Mouse (Mus musculus) heart, embryonic 16.5 days (tissue): ENCODE results near the gene Lclat1. TPM values are rescaled to one million over a fixed set of nuclear protein-coding genes. Genes with fewer than 3 reads are reported as not detected.
A peak's percentile ranks its signal among the peaks of the same experiment; 100 is the strongest.

Experiments
- ATAC-seq: fragments of 200-750 bp; cut with Nextera tagmentation; replicated peaks from 2 replicates; pipeline ENCODE4 v1.8.0; 2017; ENCODE audit warnings: moderate number of reproducible peaks; ENCODE audit not compliant: insufficient read depth, low FRiP score; ENCODE audit errors: extremely low read depth
- H3K27ac ChIP-seq: fragments of 300-500 bp; sonication (generic); 2 replicates; pipeline ENCODE4 v1.5.1; 2014; ENCODE audit warnings: mild to moderate bottlenecking, low read length, control low read depth, moderate library complexity
- H3K27me3 ChIP-seq: fragments of 300-500 bp; sonication (generic); 2 replicates; pipeline ENCODE4 v1.6.1; 2014; ENCODE audit warnings: low read length, mixed read lengths; ENCODE audit not compliant: control insufficient read depth, insufficient read depth
- H3K36me3 ChIP-seq: fragments of 300-500 bp; sonication (generic); 2 replicates; pipeline ENCODE4 v1.6.1; 2014; ENCODE audit not compliant: control insufficient read depth, insufficient read depth
- H3K4me1 ChIP-seq: fragments of 300-500 bp; sonication (generic); 2 replicates; pipeline ENCODE4 v1.6.1; 2014; ENCODE audit warnings: low read length, mixed read lengths; ENCODE audit not compliant: control insufficient read depth, insufficient read depth
- H3K4me2 ChIP-seq: fragments of 300-500 bp; sonication (generic); 2 replicates; pipeline ENCODE4 v1.6.1; 2014; ENCODE audit warnings: low read depth, mild to moderate bottlenecking, control low read depth, low read length
- H3K4me3 ChIP-seq: fragments of 300-500 bp; sonication (generic); 2 replicates; pipeline ENCODE4 v1.5.1; 2014; ENCODE audit warnings: mild to moderate bottlenecking, control low read depth, low read length
- H3K9ac ChIP-seq: fragments of 300-500 bp; sonication (generic); 2 replicates; pipeline ENCODE4 v1.6.1; 2014; ENCODE audit warnings: low read length, control low read depth
- H3K9me3 ChIP-seq: fragments of 300-500 bp; sonication (generic); replicated peaks from 2 replicates; pipeline ENCODE4 v1.6.1; 2016; ENCODE audit warnings: low read length; ENCODE audit not compliant: control insufficient read depth
- WGBS: fragments of 180-500 bp; shearing (Covaris S2); extraction: QIAGEN DNeasy Blood & Tissue Kit; methylation state at CpG from one replicate; pipeline ENCODE4 v1.1.7; 2014; 5-methylcytosine and 5-hydroxymethylcytosine counted together
- polyA plus RNA-seq: library from polyadenylated mRNA; unstranded; fragments of >200 nt; fragmentation: Nextera tagmentation; extraction: Ambion mirVana; gene quantifications from 2 replicates; pipeline ENCODE4 v1.2.1, GENCODE M21; 2015

Gene Lclat1
- polyA plus RNA-seq, 1 experiment from 2014 or later = 49.2 TPM

DNA sequence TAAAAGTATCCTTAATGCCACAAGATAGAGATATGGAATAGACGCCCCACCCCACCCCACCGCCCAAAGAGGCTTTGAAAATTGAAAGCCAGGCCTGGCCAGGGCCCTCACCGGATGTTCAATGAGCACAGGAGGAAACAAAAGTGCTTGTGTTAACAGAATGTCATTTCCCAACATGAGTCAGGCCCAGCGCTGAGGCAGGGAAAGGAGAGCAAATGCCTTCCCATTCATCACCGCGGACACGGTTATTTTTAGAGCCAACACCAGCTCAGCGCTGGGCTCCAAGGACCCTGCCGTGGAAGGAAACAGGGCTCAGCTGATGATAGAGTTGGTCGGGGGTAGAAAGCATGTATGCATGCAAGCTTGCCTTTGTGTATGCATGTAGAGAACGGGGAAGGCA, 40.4 kb upstream of the Lclat1 start:
- Histone ChIP-seq H3K9me3 (no peaks in the 10 kb centered on the region), H3K4me2 (peak overlapping the region; percentile 31; the same call in 1 of the 2 replicates), H3K27me3 (no peaks in the 10 kb centered on the region), H3K4me3 (no peak overlapping the region), H3K27ac (peak overlapping the region; percentile 94), H3K4me1 (peaks cover 55% of the 10 kb centered on the region), H3K36me3 (no peaks in the 10 kb centered on the region), H3K9ac (peak overlapping the region; percentile 51)
- ATAC-seq = peak; percentile 54; the same call in 1 of the 2 replicates
- WGBS = 7% methylated on average over 11 of the region's 11 CpGs

- Histone ChIP-seq H3K27me3 (no peaks in the 10 kb centered on the region), H3K27ac (peak overlapping the region; percentile 94), H3K4me2 (no peak overlapping the region), H3K36me3 (no peaks in the 10 kb centered on the region), H3K9ac (peak overlapping the region; percentile 51), H3K4me1 (peaks cover 63% of the 10 kb centered on the region), H3K4me3 (no peak overlapping the region), H3K9me3 (no peaks in the 10 kb centered on the region)
- ATAC-seq = peak; percentile 29
- WGBS = 41% methylated on average over 10 of the region's 10 CpGs
Observed at GRCm38 (mm10) chr17:73068321-73068992, 39.3 kb upstream of the Lclat1 start.

DNA sequence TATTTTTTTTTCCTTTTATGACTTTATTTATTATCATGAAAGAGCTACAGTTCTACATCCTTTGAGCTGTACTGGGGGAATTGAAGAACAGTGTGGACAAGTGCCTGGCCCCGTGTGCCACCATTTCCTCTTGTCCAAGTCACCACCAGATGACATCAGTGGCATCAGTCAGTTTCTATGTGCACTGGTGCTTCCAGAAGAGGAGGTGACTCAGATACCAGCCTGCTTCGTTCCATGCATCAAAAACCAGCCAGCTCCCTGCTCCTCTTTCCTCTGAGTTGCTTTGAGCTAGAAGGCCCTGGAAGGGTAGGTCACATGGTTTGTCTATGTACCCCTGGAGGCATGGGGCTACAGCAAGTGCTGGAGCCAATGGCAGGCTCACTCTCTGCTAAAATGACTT, 37.3 kb upstream of the Lclat1 start:
- WGBS = 68% methylated on average over 2 of the region's 2 CpGs
- Histone ChIP-seq H3K4me3 (no peak overlapping the region), H3K27me3 (no peaks in the 10 kb centered on the region), H3K4me1 (peaks cover 67% of the 10 kb centered on the region), H3K4me2 (no peak overlapping the region), H3K9me3 (no peaks in the 10 kb centered on the region), H3K27ac (peak overlapping the region; percentile 92; the same call in 1 of the 2 replicates), H3K36me3 (no peaks in the 10 kb centered on the region), H3K9ac (no peak overlapping the region)
- no peak for ATAC-seq

- ATAC-seq = no peak
- Histone ChIP-seq H3K4me2 (no peak overlapping the region), H3K9me3 (no peaks in the 10 kb centered on the region), H3K4me1 (peaks cover 56% of the 10 kb centered on the region), H3K9ac (no peak overlapping the region), H3K4me3 (no peak overlapping the region), H3K27me3 (no peaks in the 10 kb centered on the region), H3K36me3 (no peaks in the 10 kb centered on the region), H3K27ac (peak overlapping the region; percentile 92)
- WGBS = 70% methylated on average over 5 of the region's 5 CpGs
Observed at GRCm38 (mm10) chr17:73071725-73072263, 36.0 kb upstream of the Lclat1 start.

- Histone ChIP-seq H3K4me3 (no peak overlapping the region), H3K27me3 (no peaks in the 10 kb centered on the region), H3K36me3 (no peaks in the 10 kb centered on the region), H3K9me3 (no peaks in the 10 kb centered on the region), H3K27ac (peak overlapping the region; percentile 92), H3K4me2 (no peak overlapping the region), H3K4me1 (peaks cover 51% of the 10 kb centered on the region), H3K9ac (no peak overlapping the region)
- ATAC-seq = peak; percentile 80
- WGBS = 11% methylated on average over 8 of the region's 8 CpGs
Observed at GRCm38 (mm10) chr17:73072286-73072685, 35.5 kb upstream of the Lclat1 start.

DNA sequence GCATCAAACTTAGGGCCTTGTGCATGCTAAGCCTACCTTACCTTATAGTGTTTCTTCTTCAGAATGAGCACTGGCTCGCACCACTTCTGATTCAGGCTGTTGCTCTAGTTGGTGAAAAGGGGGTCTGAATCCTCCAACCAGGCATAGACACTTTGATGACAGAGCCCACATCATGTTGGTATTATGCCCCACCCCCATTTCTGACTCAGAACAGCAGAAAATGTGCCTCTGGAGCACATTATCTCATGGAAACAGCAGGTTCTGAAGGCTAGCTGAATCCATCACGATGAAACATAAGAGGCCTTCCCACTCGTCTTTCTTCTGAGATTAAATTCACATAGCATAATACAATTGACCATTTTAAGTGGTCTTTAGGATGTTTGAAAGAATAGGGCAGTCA, 33.2 kb upstream of the Lclat1 start:
- Histone ChIP-seq H3K4me3 (no peak overlapping the region), H3K9ac (no peak overlapping the region), H3K36me3 (no peaks in the 10 kb centered on the region), H3K27ac (no peak overlapping the region), H3K4me1 (peaks cover 30% of the 10 kb centered on the region), H3K27me3 (no peaks in the 10 kb centered on the region), H3K9me3 (no peaks in the 10 kb centered on the region), H3K4me2 (no peak overlapping the region)
- WGBS = 67% methylated on average over 3 of the region's 3 CpGs
- no peak for ATAC-seq

DNA sequence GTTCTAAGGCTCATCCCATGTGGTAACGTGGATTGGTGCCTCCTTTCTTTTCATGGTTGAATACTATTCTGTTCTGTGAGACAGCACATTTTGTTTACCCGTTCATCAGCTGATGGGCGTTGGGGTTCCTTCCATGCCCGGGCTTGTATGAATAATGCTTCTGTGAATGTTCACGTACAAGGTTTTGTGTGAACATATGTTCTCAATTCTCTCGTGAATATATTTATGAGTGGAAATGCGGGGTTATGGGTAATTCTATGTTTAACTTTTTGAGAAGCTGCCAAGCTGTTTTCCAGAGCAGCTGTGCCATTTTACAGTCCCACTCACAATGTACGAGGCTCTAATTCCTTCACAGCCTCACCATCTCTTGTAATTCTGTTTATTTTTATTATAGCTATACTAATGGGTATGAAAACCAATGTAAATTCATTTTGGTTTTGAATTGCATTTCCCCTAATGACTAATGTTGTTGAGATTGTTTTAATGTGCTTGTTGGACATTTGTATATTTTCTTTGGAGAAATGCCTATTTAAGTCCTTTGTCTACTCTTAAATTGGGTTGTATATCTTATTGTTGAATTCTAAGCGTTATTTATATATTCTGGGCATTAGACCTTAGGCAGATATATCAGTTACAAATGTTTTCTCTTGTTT, 32.4 kb upstream of the Lclat1 start:
- peak overlapping the region; percentile 14; the same call in 1 of the 2 replicates for H3K27ac ChIP-seq
- peaks cover 26% of the 10 kb centered on the region for H3K4me1 ChIP-seq
- H3K9ac ChIP-seq = no peak overlapping the region
- ATAC-seq = no peak
- no peak overlapping the region for H3K4me2 ChIP-seq
- no peak overlapping the region for H3K4me3 ChIP-seq
- WGBS = 81% methylated on average over 9 of the region's 9 CpGs
- no peaks in the 10 kb centered on the region for H3K9me3 ChIP-seq
- H3K27me3 ChIP-seq = no peaks in the 10 kb centered on the region
- no peaks in the 10 kb centered on the region for H3K36me3 ChIP-seq

DNA sequence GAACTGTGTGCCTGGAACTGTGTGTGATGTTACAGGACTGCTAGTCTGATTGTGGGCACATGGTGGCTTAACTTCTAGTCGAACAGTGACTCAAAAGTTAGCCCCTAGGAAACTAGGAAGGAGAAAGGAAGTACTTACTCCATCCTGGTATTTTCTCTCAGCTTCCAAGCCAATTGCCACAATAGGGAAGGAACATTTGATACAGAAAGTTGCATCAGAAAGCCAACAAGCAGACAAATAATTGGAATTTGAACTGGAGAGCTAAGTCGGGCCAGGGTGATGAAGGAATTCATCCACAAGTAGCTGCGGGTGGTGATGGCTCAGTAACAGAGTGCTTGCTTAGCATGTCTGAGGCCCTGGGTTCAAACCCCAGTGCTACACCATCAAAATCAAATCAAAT, 30.1 kb upstream of the Lclat1 start:
- H3K4me1 ChIP-seq = peaks cover 19% of the 10 kb centered on the region
- WGBS = 77% methylated on average over 3 of the region's 3 CpGs
- H3K4me3 ChIP-seq = no peak overlapping the region
- H3K27me3 ChIP-seq = no peaks in the 10 kb centered on the region
- H3K9ac ChIP-seq = no peak overlapping the region
- H3K9me3 ChIP-seq = no peaks in the 10 kb centered on the region
- no peak overlapping the region for H3K4me2 ChIP-seq
- H3K36me3 ChIP-seq = no peaks in the 10 kb centered on the region
- H3K27ac ChIP-seq = no peak overlapping the region
- no peak for ATAC-seq
